Mouse (Mus musculus) thymus, adult 2 months (tissue): ENCODE data around the gene Megf11.

Source experiments
- CTCF ChIP-seq: fragments of 200-500 bp; IDR thresholded peaks from 2 replicates; pipeline ENCODE4 v1.5.1; 2012; ENCODE audit warnings: mild to moderate bottlenecking, control low read depth, low read length, moderate library complexity, borderline replicate concordance; ENCODE audit not compliant: control insufficient read depth, poor library complexity, insufficient read depth; ENCODE audit errors: extremely low read depth
- POLR2A ChIP-seq: fragments of 200-500 bp; IDR thresholded peaks from 2 replicates; pipeline ENCODE4 v1.6.1; 2012; ENCODE audit warnings: mild to moderate bottlenecking, low read length, control low read depth, moderate library complexity; ENCODE audit not compliant: control insufficient read depth, poor library complexity, insufficient read depth; ENCODE audit errors: extremely low read depth

DNA sequence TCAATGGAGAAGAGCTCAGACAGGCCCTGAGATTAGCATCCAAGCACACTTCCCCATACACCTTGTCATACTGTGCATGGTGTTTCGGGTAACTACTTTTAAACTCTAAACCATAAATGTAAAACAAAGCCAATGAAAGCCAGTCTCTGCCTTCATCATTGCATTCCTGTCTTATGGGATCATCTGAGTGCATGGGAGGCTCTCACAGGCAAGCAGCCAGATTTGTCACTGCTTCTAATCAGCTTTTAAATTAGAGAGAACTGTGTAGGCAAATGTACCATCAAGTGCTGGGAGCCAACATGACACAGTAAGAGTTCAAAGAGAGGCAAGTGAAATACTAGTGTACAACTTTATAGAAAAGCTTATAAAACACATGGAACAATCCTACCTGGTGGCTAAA lies 316.2 kb downstream of the Megf11 start:
- TF ChIP-seq POLR2A: no peak
- TF ChIP-seq CTCF: no peak
